Mouse (Mus musculus): ENCODE measurements around the gene Fermt2.

Gene Fermt2

DNA sequence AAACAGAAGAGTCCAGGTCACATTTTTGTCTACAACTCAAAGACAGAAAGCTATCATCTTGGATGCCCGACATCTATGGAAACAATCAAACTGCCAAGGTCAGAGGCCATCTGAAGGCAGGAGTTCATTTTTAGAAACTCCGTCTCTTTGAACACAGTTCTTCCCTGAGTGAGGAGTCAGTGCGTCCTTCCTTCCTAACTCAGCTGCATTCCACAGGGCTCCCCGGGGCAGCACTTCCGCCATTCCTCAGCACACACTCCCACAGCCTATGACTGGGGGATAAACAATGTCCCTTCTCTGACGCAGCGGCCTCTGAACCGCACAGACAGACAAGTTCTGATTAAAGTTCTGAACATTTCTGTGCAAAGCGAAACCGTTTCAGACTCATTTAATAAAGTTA is 66.3 kb downstream of the Fermt2 start:
- DNase-seq (ENCODE audit: low read depth, low spot score) = no peak

DNA sequence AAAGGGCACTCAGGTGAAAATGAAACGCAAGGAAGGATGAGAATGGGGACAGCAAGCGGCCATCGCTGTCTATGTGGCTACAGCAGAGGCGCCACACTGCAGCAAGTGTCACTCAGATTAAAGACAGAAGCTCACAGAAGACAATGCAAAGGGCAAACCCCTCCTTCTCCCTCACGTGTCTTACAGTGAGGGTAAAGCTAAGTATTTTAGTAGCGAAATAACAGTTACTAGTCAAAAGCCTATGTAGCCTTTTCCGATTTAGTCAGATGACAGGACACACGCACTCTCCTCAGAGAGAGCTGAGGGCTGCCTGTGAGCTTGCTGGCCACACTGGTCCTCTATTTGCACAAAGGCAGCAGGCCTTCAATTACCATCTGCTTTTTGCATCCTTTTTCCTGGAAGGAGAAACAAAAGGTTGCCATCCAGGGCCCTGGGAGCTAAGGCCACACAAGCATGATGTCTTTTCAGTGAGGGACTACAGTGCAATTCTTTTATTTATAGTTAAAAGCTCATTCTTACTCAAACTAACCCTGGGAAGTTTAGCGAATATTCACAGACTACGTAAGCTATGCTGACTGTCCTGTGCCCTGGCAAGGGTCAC is 66.9 kb downstream of the Fermt2 start:
- DNase-seq (ENCODE audit: low read depth, low spot score) = no peak

DNA sequence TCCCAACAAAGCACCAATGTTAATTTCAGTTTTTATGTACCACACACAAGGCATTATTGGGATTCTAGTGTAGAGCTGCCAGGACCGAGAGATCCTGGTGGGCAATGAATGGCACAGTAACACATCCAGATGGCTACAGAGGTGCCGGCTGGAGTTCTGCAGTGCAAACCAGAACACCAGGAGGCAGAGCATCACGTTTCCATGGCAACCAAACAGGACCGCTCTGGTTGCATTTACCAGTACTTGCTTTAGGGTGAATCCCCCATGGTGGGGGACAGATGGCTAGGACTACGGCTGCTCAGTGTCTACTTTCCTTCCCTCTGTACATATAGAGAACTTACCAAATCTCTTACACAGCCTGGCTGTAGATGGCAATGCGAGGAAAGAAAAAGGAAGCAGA is 67.5 kb downstream of the Fermt2 start:
- DNase-seq (ENCODE audit: low read depth, low spot score) = no peak

DNA sequence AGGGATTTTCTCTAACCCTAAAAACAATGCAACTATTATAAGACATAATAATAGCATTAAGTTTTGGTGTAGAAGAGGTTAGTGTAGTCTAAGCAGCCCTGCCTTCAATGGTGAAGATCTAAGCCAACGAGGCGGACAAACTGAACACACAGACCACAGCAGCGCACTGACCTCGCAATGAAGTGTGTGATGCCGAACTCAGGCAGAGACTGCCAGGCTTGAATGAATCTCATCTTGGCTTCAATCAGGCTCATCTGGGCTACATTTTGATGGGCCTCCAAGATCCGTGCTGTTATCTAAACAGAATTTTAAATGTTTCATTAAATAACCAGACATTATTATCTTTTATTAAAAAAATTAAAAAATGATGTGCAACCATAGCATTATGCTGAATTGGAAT is 68.0 kb downstream of the Fermt2 start:
- DNase-seq (ENCODE audit: low read depth, low spot score) = no peak

DNA sequence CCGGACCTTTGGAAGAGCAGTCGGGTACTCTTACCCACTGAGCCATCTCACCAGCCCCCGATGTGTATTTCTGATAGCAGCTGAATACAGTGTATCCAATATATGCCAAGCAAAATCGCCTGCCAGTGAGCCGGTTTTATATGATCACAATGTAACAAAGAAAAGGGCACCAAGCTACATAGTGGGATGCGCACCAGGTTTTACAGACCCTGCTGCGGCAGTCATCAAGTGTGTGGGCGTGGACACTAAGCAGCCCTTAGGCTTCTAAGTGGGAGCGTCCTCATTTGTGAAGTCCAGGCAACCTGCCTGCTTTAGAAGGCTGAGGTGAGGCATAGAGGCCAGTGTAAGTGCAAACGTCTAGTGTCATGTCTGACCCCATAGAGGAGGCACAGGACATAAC is 69.4 kb downstream of the Fermt2 start:
- no peak for DNase-seq (ENCODE audit: low read depth, low spot score)

DNA sequence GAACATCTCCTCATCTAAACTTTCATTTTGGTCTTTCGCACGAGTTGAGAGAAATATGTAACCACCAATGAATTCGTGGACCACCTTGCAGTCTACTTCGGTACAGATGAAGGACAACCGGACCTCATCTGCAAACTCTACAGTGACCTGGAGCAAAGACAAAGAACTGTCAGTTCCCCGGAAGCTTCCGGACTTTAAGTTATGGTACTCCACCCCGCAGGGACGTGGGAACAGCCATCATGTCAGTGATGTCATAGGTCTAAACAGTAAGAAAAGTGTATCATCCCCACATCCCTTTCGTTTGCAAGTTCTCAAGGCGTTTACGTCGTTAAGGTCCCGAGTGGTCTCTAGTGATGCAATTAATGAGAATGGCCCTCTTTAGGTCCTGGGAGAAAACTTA is 70.0 kb downstream of the Fermt2 start:
- no peak for DNase-seq (ENCODE audit: low read depth, low spot score)

DNA sequence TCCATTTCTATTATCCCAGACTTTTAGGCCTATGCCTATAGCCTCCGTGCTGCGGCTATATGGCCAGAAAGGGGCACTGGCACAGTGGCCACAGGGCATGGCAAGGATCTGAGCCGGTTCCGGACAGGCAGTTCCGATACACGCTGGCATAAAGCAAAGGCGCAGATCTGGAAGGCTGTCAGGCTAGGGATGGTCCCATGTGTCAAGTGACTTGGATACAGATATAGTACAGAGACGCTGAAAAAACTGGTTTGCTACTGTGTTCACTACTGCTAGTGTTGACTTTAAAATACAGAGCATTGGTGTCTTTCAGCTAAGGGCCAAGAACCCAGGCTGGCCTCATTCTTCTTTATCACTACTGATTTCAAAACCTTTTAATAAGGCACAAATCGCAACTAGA is 72.9 kb downstream of the Fermt2 start:
- DNase-seq (ENCODE audit: low read depth, low spot score) = no peak

DNA sequence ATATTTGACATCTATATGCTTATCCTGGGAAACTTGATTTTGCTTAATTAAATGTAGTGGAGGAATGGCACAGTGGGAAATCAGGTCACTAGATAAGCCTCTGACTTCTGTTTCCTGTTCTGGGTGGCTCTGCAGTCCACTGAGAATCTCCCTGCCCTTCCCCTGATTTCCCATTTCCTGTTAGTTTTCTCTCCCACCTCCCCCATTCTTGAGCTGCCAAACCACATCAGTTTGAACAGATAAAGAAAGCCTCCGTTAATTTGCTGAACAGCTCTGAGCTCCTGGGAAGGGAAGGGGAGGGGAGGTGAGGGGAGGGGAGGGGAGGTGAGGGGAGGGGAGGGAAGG is 73.4 kb downstream of the Fermt2 start:
- no peak for DNase-seq (ENCODE audit: low read depth, low spot score)

DNA sequence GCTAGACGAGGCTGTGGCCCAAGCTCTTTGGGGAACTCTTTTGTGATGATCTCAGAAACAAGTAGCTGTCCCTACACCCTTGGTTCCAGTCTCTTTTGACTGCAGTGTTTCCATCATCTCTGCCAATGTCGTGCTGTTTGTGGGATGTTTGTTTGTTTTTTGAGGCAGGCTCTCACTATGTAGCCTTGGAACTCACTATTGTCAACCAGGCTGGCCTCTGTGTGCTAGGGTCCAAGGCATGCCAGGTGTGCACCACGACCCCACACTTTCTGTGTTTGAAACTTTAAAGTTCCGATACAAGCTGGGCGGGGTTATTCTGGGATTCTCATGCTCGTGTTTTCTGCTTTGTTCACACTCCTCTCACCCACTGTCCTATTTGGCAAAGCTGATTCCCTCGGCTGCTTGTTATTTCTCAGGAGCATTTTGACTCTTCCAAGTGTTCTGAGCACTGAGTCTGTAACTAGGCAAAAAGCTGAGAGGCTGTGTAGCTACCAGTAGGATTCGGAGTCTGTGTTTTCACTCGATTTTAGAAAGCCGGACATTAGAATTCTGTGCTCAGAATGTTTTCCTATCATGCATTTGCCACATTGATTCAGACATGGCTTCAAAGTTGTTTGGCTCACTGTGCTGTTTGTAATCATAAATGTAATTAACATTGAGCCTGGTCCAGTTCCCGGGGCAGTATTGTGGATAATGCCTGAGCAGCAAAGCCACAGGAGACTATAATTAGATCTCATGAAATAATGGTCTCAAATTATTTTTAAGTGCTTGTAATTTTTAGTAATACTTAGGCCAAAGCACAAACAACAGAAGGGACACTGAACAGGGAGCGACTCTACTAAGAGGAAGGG is 74.0 kb downstream of the Fermt2 start:
- no peak for DNase-seq (ENCODE audit: low read depth, low spot score)

DNA sequence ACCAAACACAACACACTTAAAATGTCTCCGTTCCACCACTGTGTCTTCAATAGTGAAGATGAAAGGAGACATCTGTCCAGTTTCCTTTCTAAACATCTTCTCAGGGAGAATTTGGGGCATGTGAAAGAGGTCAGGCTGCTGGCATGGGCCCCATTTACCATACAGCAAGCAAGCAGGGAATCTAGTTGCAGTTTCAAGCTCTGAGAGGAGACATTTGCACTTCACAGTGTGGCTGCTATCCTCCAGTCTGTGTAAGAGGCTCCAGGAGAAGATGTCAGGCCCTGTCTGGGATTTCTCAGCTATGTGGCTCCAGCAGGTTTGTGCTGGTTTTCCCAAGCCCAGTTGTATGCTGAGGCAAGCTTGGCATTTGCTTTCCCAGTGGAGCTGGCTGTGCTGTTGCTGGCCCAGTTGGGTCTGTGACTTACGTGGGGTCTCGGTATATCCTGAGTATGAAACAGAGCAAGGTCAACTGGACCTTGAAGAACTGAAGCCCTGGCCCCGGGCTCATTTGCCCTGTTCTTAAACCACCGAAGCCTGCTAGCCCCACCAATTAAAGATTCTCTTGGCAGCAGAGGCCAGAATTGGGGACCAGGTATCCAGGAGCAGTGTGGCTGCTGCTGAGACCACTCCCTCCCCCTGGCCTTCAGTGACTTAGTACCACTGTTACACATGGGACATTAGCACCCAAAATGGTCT is 76.2 kb downstream of the Fermt2 start:
- no peak for DNase-seq (ENCODE audit: low read depth, low spot score)

DNA sequence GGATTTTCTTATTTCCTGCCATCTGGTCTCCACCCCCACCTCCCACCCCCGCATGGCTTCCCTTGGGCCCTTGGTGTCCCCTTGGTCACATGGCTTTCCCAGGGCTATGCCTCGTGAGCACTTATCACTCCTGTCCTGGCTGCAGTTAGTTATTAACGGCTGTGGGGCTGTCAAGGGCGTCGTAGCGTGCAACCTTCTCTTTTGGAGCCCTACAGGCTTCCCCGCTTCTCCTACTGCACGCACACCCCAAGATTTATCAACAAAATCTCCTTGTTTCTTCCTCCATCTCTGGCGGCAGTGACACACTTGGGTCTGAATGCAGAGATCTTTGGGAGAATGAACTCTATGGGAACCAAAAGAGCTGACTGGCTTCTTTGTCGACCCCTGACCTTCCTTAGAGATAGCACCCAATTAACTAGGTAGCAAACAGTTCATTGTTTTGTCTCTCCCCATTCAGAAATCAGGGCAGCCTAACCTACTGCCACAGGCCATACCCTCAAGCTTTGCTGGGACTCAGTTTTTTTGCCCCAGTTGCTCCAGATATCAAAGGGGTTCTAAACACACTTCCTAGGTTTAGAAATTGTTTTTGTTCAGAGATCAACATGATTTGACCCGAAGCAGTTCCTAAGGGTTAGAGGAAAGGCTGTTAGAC is 76.9 kb downstream of the Fermt2 start:
- no peak for DNase-seq (ENCODE audit: low read depth, low spot score)

DNA sequence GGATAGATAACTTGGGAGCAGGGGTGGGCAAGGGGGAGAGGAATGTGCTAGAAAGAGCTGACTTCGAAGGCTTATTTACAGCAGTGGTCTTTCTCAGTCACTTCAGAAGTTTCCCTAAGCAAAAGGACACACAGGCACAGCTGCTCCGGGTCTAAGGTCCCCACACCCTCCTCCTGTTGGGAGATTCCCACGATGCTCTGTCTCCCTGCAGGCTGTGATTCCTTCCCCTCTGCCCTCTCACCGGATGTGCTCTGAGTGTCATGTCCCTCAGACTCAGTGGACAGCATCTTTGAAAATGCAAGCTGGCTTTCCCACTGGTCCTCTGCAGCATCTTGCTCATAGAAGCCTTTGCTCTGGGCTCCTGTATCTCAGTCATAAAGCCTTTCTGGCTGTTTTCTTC is 77.8 kb downstream of the Fermt2 start:
- no peak for DNase-seq (ENCODE audit: low read depth, low spot score)

DNA sequence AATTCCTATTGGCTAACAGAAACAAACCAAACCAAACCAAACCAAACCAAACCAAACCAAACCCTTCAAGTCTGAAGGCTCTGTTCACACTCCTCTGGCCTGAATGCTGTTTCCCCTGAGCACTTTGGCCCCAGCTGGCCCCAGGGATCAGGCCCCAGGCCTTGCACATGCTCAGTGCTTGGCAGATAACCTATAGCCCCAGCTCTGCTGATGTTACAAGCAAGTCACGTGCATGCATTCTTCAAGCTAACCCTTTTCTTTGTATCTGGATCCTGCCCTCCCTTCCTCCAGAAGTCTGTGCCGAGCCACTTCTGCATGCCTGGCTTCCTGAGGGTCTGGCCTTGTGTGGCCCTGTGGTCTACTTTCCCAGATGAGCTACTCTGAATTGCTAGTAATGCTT is 78.8 kb downstream of the Fermt2 start:
- DNase-seq (ENCODE audit: low read depth, low spot score) = no peak

DNA sequence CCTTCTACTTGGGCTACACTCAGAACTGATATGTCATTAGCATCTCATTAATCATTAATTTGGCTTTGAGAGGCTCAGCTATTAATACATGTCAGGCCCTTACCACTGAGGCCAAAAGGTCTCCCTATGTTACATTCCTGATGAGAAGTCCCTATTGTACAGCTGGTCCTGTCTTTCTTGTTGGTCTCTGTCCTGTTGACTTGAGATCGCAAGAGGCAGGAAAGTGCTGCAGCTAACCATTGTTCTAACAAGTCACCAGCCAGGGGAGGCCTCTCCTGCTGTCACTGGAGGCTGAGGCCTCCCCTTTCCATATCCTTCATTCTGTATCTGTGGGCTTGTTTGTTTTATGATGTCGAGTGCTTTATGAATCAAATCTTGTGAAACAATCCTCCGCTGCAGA is 83.1 kb downstream of the Fermt2 start:
- no peak for DNase-seq (ENCODE audit: low read depth, low spot score)

DNA sequence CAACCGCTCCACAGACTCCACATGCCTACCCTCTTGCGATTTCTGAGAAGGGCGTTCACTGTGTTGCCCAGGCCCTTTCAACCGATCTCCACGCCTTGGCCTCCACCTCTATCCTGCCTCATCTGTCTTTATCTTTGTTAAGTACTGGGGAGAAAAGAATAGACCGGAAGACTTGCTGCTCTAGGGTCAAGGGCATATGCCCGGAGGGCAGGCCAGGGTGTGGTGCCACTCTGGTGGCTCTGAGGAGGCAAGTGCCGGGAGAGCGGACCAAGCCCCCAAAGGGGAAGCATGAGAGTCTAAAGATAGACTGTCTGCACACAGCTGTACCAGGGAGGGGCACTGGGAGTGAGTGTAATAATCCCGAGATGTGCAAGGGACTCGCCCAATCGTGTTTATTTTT is 84.5 kb downstream of the Fermt2 start:
- DNase-seq (ENCODE audit: low read depth, low spot score) = no peak

DNA sequence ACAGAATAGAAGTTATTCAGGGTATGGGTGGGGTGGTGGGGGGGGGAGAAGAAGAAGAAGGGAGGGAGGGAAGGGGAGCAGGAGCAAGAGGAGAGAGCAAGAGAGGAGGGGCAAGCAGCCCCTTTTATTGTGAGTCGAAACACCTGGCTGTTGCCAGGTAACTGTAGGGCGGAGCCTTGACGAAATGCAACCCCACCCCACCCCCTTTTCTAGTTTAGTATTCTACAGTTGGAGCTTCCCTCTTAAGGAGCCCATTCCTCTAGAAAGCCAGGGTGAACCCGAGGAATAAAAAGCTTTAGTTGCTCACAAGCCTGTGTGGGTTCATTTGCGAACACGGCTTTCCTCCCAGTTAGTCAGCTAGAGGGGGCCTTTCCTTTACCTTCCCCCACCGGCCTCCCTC is 85.0 kb downstream of the Fermt2 start:
- no peak for DNase-seq (ENCODE audit: low read depth, low spot score)

DNA sequence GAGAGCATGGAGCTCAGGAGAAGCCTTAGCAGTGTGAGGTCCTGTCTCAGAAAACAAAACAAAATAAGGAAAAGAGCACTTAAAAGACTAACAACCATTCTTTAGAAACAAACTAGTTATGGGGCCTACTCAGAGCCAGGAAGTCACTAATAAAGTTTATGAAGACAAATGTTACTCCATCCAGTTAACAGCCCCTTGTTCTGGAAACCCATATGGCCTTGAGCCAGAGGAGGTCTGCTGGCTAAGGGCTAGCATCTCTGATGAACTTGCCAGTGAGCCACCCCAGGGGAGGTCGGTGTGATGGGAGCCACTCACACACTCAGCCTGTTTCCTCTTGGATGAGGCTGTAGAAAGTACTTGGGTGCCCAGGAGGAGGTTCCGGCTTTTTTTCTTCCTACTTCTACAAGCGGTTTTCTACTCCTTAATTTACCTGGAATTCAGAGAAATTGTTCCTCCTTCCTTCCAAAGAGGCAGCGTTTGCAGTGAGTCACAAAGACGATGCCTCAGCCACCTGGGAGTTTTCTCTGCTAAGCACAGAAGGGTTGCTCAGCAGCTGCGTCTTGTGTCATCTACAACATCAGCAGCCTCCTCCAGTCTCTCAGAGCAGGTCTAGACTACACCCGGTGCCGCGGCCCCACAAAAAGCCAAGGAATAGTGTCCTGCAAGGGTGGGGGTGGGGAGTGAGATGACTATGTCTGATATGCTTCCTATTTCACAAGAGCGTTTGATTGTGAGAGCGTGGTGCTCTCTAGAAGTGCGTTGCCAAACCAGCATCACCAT is 86.9 kb downstream of the Fermt2 start:
- DNase-seq (ENCODE audit: low read depth, low spot score) = no peak

DNA sequence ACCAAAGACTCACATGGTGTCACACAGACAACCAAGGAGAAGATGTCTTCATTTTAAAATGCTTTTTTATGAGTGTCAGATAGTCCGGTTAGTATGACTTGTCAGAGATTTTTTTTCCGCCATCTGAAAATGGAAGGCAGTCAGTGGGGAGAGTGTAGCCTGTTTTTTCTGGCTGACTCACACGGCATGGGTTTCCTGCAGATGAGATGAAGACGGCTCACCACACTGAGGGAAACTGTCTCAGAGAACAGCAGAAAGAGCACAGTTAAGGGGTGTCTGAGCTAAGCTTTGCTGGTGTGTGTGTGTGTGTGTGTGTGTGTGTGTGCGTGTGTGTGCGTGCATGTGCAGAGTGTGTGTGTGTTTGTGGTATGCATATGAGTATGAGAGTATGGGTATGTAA is 88.6 kb downstream of the Fermt2 start:
- DNase-seq (ENCODE audit: low read depth, low spot score) = no peak

DNA sequence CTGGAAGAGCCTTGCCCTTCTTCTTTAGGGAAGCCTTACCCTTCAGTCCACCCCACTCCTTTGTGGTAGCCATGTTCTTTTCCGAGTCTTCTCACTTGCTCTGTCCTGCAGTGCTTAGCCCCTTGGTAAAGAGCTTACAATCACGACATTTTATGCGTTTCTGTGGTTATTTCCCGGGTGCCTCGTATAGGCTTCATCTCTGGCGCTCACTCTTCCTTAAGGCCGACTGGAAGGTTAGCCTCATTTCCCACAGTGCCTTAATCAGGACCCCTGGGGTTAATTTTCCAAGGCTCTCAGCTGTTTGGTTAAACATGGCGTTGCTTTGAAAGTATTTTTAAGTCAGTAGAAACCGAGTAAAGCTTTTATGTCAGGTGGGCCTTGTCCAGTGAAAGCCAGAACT is 90.5 kb downstream of the Fermt2 start:
- no peak for DNase-seq (ENCODE audit: low read depth, low spot score)

DNA sequence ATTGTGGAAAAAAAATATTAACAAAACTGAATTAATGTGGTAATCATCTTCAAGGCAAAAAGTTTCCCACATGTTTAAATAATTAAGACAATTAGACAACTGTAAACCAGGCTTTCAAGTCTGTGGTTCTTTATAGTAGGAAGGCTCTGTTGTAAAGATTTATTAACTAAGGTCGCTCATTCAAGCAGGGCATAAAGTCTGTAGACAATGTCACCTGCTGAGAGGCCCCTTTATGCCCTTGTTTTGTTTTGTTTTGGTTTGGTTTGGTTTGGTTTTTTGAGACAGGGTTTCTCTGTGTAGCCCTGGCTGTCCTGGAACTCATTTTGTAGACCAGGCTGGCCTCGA is 91.0 kb downstream of the Fermt2 start:
- no peak for DNase-seq (ENCODE audit: low read depth, low spot score)

DNA sequence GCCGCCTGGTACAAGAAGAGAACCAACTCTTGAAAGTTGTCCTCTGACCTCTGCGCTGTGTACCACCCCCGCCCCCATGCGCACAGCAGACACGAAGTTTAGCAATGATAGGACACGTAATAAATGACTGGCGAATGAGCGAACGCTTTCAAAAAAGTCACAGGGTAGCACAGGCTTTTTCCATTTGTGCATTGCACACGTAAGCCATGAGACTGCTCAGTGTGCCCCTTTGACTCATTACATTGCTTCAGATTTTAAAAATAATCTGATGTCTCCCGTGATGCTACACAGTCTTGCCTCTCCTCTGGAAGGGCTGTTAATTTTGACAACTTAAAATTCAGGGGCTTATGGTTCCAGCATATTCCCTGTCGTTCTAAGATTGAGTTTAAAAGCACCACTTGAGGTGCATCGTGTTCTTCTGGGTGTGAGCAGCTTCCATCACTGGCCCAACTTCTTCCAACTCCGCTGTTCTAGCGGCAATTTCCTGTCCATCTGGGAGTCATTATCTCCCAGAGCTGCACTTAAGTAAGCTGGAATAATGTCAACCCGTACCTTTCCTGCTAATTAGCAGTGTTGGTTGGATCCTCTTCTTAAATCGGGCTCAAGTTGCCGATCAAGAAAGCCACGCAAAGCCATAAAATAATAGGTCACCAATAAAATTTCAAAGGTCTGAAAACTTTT is 91.5 kb downstream of the Fermt2 start:
- DNase-seq (ENCODE audit: low read depth, low spot score) = no peak

Data from CD4-positive, CD25-positive, alpha-beta regulatory T cell, adult 2 months (primary cell).